Mouse (Mus musculus) lung, adult 2 months (tissue): ENCODE measurements around the gene Avpr1b.

ENCODE experiments used
- CTCF ChIP-seq: fragments of 200-500 bp; IDR thresholded peaks from 2 replicates; pipeline ENCODE4 v1.5.1; 2011; ENCODE audit warnings: mild to moderate bottlenecking, low read length, control low read depth; ENCODE audit not compliant: insufficient read depth
- POLR2A ChIP-seq: fragments of 200-500 bp; IDR thresholded peaks from 2 replicates; pipeline ENCODE4 v1.6.1; 2011; ENCODE audit warnings: low read depth, mild to moderate bottlenecking, control low read depth, low read length, borderline replicate concordance; ENCODE audit errors: extremely low read depth

GRCm38 (mm10) chr1:131598905-131599304 lies at the start of gene Avpr1b:
- TF ChIP-seq CTCF (no peak), POLR2A (no peak)
